Mouse (Mus musculus) testis, adult 2 months (tissue): ENCODE results near the gene Angel1.

Experiments
- CTCF ChIP-seq: fragments of 200-500 bp; IDR thresholded peaks from 2 replicates; pipeline ENCODE4 v1.5.1; 2012; ENCODE audit warnings: low read depth, mild to moderate bottlenecking, inconsistent platforms, low read length, moderate library complexity; ENCODE audit not compliant: control insufficient read depth, insufficient read depth, insufficient replicate concordance
- POLR2A ChIP-seq: fragments of 200-500 bp; IDR thresholded peaks from 2 replicates; pipeline ENCODE4 v1.6.1; 2012; ENCODE audit warnings: low read depth, mild to moderate bottlenecking, inconsistent platforms, low read length, moderate library complexity; ENCODE audit not compliant: control insufficient read depth

- TF ChIP-seq CTCF: no peak
- TF ChIP-seq POLR2A: no peak
These were observed 65.8 kb downstream of the Angel1 start for GRCm38 (mm10) chr12:86660466-86660865.
